Mouse (Mus musculus): ENCODE measurements at regions not wholly inside any gene's neighbourhood (a gene's known extent, or its start where the extent isn't known, plus 50 kb on each side); places are given as distances from the start of the nearest gene placed in this dataset.

DNA sequence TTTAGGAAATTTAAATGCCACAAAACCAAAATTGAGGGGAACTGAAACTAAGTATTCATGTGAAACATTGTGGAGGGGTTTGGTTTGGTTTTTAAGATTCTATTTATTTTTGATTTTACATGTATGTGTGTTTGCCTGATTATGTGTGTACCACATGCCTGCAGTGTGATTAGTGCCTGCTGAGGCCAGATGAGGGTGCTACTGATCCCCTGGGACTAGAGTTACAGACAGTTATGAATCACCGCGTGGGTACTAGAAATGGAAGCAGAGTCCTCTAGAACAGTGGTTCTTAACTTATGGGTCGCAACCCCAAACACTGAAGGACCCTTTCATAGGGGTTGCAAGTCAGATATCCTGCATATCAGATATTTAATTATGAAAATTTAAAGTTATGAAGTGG, 54.0 kb upstream of the Nfe2l3 start:
- DNase-seq = no peak

DNA sequence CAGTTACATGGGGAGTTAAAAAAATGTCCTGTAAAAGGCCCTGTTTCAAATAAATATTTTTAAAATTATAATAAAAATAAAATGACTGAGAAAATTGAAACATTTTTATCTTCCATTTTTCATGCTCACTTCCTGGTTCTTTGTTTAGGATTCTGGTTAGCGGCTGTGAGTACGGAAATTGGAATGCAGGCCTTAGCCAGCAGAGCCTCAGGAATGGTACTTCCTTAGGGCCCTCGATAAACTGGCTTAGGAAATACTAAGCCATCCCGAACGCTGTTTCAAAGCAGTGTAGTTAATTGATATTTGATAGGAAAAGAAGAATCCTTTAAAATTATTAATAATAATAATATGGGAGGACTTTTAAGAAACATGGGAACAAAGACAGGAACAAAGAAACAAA, 53.4 kb upstream of the Nfe2l3 start:
- no peak for DNase-seq

DNA sequence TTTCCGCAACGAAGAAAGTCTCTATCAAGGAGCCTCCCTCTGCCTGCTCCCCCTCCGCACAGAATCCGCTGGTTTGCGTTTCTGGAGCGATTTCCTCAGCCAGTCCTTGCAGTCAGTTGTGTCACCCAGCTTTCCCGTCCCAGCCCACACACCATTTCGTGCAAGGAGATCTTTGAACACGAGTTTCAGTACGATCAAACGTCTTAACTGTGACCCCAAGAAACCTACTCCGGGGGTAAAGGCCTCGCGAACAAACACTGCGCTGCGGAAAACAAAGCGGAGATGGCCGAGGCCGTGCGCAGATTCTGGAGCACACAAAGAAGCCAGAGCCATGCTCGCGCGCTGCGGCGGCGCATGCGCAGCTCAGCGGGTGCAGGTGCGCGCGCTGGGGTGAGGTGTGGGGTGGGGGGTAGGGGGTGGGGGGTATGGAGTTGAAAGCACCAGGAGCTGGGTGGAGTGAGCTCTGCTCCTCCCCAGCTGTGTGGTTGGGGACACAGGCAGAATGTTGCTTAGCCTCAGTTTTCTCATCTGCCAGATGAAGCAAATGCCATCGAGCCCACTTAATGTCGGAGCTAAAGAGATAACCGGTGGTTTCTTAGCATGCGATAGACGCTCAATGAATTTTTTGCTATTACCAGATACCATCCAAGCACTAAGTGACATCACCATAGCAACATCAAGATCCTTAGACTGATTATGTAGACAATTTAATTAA, 52.8 kb upstream of the Nfe2l3 start:
- peak; percentile 11 for DNase-seq

DNA sequence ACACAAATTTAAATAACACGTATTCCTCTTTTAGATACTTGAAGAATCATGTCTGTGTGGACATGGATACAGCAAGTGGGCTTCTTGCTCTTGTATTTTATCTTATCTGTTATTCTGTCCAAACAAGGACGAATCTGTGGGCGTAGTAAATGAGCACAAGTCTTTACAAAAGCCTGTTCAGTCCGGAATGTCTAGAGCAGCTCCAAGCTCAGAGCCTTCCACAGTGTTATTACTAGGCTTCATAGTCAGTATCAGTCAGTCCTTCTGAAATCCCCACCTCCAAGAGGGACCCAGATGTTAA, 52.2 kb upstream of the Nfe2l3 start:
- no peak for DNase-seq

DNA sequence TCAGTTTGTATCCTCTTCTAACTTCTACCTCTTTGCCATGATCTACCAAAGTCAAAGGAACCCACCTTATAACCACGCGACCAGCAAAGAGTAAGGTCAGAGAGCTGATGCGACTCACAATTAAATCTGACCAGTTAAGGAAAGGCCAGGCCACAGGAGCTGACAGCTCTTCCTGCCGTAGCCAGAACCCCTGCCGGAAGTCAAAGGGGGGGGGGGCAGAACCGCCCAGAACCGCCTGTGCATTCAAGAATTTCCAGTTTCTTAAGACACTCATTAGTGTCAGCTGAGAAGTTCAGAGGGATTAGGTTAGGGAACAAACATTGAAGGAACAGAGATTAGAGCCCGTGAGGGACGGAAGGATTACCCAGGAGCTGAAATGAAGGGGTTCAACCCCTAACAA, 51.0 kb upstream of the Nfe2l3 start:
- DNase-seq = no peak
